Mouse (Mus musculus) liver, embryonic 14.5 days (tissue): ENCODE results near the gene Stard7. TPM values are rescaled to one million over a fixed set of nuclear protein-coding genes. Genes with fewer than 3 reads are reported as not detected.

Source experiments
- ATAC-seq: fragments of 200-750 bp; cut with Nextera tagmentation; 2 replicates; pipeline ENCODE4 v1.8.0; 2017; ENCODE audit warnings: moderate number of reproducible peaks, mild to moderate bottlenecking, moderate library complexity; ENCODE audit not compliant: insufficient read depth
- DNase-seq, 3 experiments: peaks; one replicate each; pipeline ENCODE4 v3.0.0-alpha.2; 2012 to 2013; ENCODE audit warnings: low read depth in 3 of 3, low spot score in 3 of 3
- H3K27ac ChIP-seq: fragments of 300-500 bp; sonication (generic); 2 replicates; pipeline ENCODE4 v1.5.1; 2014; ENCODE audit warnings: moderate library complexity, mild to moderate bottlenecking, control low read depth, inconsistent platforms
- H3K27me3 ChIP-seq: fragments of 300-500 bp; sonication (generic); 2 replicates; pipeline ENCODE4 v1.6.1; 2014; ENCODE audit warnings: mild to moderate bottlenecking, low read length, moderate library complexity; ENCODE audit not compliant: control insufficient read depth, insufficient read depth
- H3K36me3 ChIP-seq: fragments of 300-500 bp; sonication (generic); replicated peaks from 2 replicates; pipeline ENCODE4 v1.6.1; 2014; ENCODE audit warnings: low read depth; ENCODE audit not compliant: control insufficient read depth, insufficient read depth
- H3K4me1 ChIP-seq, 2 experiments: fragments of 200-500 bp in 1 of 2; fragments of 300-500 bp in 1 of 2; sonication (generic) in 1 of 2; replicated peaks; 2 replicates each; pipeline ENCODE4 v1.6.1; 2012 to 2014; ENCODE audit warnings: antibody characterized with exemption in 1 of 2, inconsistent platforms in 1 of 2, low read length in 1 of 2; ENCODE audit not compliant: control insufficient read depth in 2 of 2, insufficient read depth in 2 of 2
- H3K4me2 ChIP-seq: fragments of 300-500 bp; sonication (generic); 2 replicates; pipeline ENCODE4 v1.6.1; 2014; ENCODE audit warnings: low read depth, mild to moderate bottlenecking, control low read depth, moderate library complexity
- H3K4me3 ChIP-seq, 2 experiments: fragments of 200-500 bp in 1 of 2; fragments of 300-500 bp in 1 of 2; sonication (generic) in 1 of 2; 2 replicates each; pipeline ENCODE4 v1.5.1; 2012 to 2014; ENCODE audit warnings: low read depth in 2 of 2, low read length in 2 of 2, mild to moderate bottlenecking in 2 of 2, control low read depth in 1 of 2, inconsistent platforms in 1 of 2, moderate library complexity in 1 of 2; ENCODE audit not compliant: insufficient read depth in 1 of 2
- H3K9ac ChIP-seq: fragments of 300-500 bp; sonication (generic); replicated peaks from 2 replicates; pipeline ENCODE4 v1.6.1; 2014; ENCODE audit warnings: mild to moderate bottlenecking, control low read depth, moderate library complexity
- H3K9me3 ChIP-seq: fragments of 300-500 bp; sonication (generic); 2 replicates; pipeline ENCODE4 v1.6.1; 2016; ENCODE audit warnings: low read length, mixed read lengths; ENCODE audit not compliant: control insufficient read depth
- CTCF ChIP-seq: IDR thresholded peaks from 2 replicates; pipeline ENCODE4 v1.5.1; 2016; ENCODE audit warnings: antibody characterized with exemption, low read depth, control low read depth
- EP300 ChIP-seq: IDR thresholded peaks from 2 replicates; pipeline ENCODE4 v1.6.1; 2016; ENCODE audit warnings: antibody characterized with exemption, low read depth
- WGBS: fragments of 180-500 bp; shearing (Covaris S2); extraction: QIAGEN DNeasy Blood & Tissue Kit; methylation state at CpG from one replicate; pipeline ENCODE4 v1.1.7; 2014; ENCODE audit not compliant: insufficient replicate concordance; 5-methylcytosine and 5-hydroxymethylcytosine counted together
- polyA plus RNA-seq, 2 experiments: library from polyadenylated mRNA; depleted of rRNA in 1 of 2; stranded (reverse) in 1 of 2; unstranded in 1 of 2; fragments of >200 nt; fragmentation: Nextera tagmentation in 1 of 2; extraction: Ambion mirVana in 1 of 2; gene quantifications; 2 replicates each; pipeline versions ENCODE4 v1.2.1 to v1.2.3; 2012 to 2014

Gene Stard7
- polyA plus RNA-seq, 2 experiments = 29.8 to 42.0 TPM

- Histone ChIP-seq H3K36me3 (no peaks in the 10 kb centered on the region), H3K4me2 (no peak overlapping the region), H3K9me3 (no peaks in the 10 kb centered on the region), H3K27me3 (no peaks in the 10 kb centered on the region), H3K4me3 (no peak overlapping the region), H3K4me1 (no peaks in the 10 kb centered on the region), H3K27ac (no peak overlapping the region), H3K9ac (no peak overlapping the region)
- WGBS = 69% methylated on average over 7 of the region's 7 CpGs
- TF ChIP-seq EP300 (no peak), CTCF (no peak)
- no peak for ATAC-seq
- DNase-seq = no peak
Measured at GRCm38 (mm10) chr2:127310685-127311084, 40.7 kb downstream of the Stard7 start.

GRCm38 (mm10) chr2:127311193-127311592 lies 41.2 kb downstream of the Stard7 start:
- Histone ChIP-seq H3K4me2 (no peak overlapping the region), H3K9ac (no peak overlapping the region), H3K27me3 (no peaks in the 10 kb centered on the region), H3K4me1 (no peaks in the 10 kb centered on the region), H3K36me3 (no peaks in the 10 kb centered on the region), H3K9me3 (no peaks in the 10 kb centered on the region), H3K4me3 (no peak overlapping the region), H3K27ac (no peak overlapping the region)
- ATAC-seq (no peak), DNase-seq (no peak)
- TF ChIP-seq CTCF (no peak), EP300 (no peak)
- WGBS = 61% methylated on average over 1 of the region's 1 CpGs

GRCm38 (mm10) chr2:127312801-127313200 lies 42.8 kb downstream of the Stard7 start:
- Histone ChIP-seq H3K4me2 (no peak overlapping the region), H3K4me1 (no peaks in the 10 kb centered on the region), H3K4me3 (no peak overlapping the region), H3K27ac (no peak overlapping the region), H3K36me3 (no peaks in the 10 kb centered on the region), H3K27me3 (no peaks in the 10 kb centered on the region), H3K9ac (no peak overlapping the region), H3K9me3 (no peaks in the 10 kb centered on the region)
- no peak for TF ChIP-seq CTCF
- TF ChIP-seq EP300 = no peak
- ATAC-seq (no peak), DNase-seq (no peak)
- 72% methylated on average over 4 of the region's 4 CpGs for WGBS

- H3K36me3 ChIP-seq = no peaks in the 10 kb centered on the region
- 44% methylated on average over 4 of the region's 4 CpGs for WGBS
- no peak for DNase-seq
- no peaks in the 10 kb centered on the region for H3K4me1 ChIP-seq
- no peak overlapping the region for H3K4me2 ChIP-seq
- H3K27ac ChIP-seq = no peak overlapping the region
- no peaks in the 10 kb centered on the region for H3K9me3 ChIP-seq
- H3K4me3 ChIP-seq = no peak overlapping the region
- H3K27me3 ChIP-seq = no peaks in the 10 kb centered on the region
- no peak overlapping the region for H3K9ac ChIP-seq
- ATAC-seq = peak; percentile 31; the same call in 1 of the 2 replicates
- peak; percentile 43 for TF ChIP-seq CTCF
- no peak for TF ChIP-seq EP300
Measured at GRCm38 (mm10) chr2:127313878-127314277, 43.9 kb downstream of the Stard7 start.

GRCm38 (mm10) chr2:127314467-127315154 lies 44.6 kb downstream of the Stard7 start:
- TF ChIP-seq CTCF = no peak
- no peak for TF ChIP-seq EP300
- DNase-seq (no peak), ATAC-seq (no peak)
- H3K4me2 ChIP-seq = no peak overlapping the region
- WGBS = 28% methylated on average over 6 of the region's 6 CpGs
- H3K27me3 ChIP-seq = no peaks in the 10 kb centered on the region
- H3K36me3 ChIP-seq = no peaks in the 10 kb centered on the region
- H3K9me3 ChIP-seq = no peaks in the 10 kb centered on the region
- H3K4me3 ChIP-seq = no peak overlapping the region
- no peak overlapping the region for H3K27ac ChIP-seq
- no peak overlapping the region for H3K9ac ChIP-seq
- no peaks in the 10 kb centered on the region for H3K4me1 ChIP-seq
